Mouse (Mus musculus): ENCODE measurements around the gene Kcnmb4.

GRCm38 (mm10) chr10:116473071-116473758 is 463 bp downstream of the Kcnmb4 start:
- TF ChIP-seq CTCF (IDR thresholded peaks at IDR 0.05; ENCODE audit: low read depth, low read length) (no peak), GATA2 (IDR thresholded peaks at IDR 0.05; ENCODE audit: borderline replicate concordance, low read depth, low read length) (no peak), GATA1 (IDR thresholded peaks at IDR 0.05; ENCODE audit: borderline replicate concordance, low read length) (no peak), TAL1 (conservative IDR thresholded peaks at IDR 0.05; ENCODE audit: low read depth, low read length) (no peak)

All from G1E (cell line).